Mouse (Mus musculus) heart, embryonic 16.5 days (tissue): ENCODE measurements at regions not wholly inside any gene's neighbourhood (a gene's known extent, or its start where the extent isn't known, plus 50 kb on each side); places are given as distances from the start of the nearest gene placed in this dataset.

Source experiments
- ATAC-seq: fragments of 200-750 bp; cut with Nextera tagmentation; replicated peaks from 2 replicates; pipeline ENCODE4 v1.8.0; 2017; ENCODE audit warnings: moderate number of reproducible peaks; ENCODE audit not compliant: insufficient read depth, low FRiP score; ENCODE audit errors: extremely low read depth
- H3K27ac ChIP-seq: fragments of 300-500 bp; sonication (generic); 2 replicates; pipeline ENCODE4 v1.5.1; 2014; ENCODE audit warnings: mild to moderate bottlenecking, low read length, control low read depth, moderate library complexity
- H3K27me3 ChIP-seq: fragments of 300-500 bp; sonication (generic); 2 replicates; pipeline ENCODE4 v1.6.1; 2014; ENCODE audit warnings: low read length, mixed read lengths; ENCODE audit not compliant: control insufficient read depth, insufficient read depth
- H3K36me3 ChIP-seq: fragments of 300-500 bp; sonication (generic); 2 replicates; pipeline ENCODE4 v1.6.1; 2014; ENCODE audit not compliant: control insufficient read depth, insufficient read depth
- H3K4me1 ChIP-seq: fragments of 300-500 bp; sonication (generic); 2 replicates; pipeline ENCODE4 v1.6.1; 2014; ENCODE audit warnings: low read length, mixed read lengths; ENCODE audit not compliant: control insufficient read depth, insufficient read depth
- H3K4me2 ChIP-seq: fragments of 300-500 bp; sonication (generic); 2 replicates; pipeline ENCODE4 v1.6.1; 2014; ENCODE audit warnings: low read depth, mild to moderate bottlenecking, control low read depth, low read length
- H3K4me3 ChIP-seq: fragments of 300-500 bp; sonication (generic); 2 replicates; pipeline ENCODE4 v1.5.1; 2014; ENCODE audit warnings: mild to moderate bottlenecking, control low read depth, low read length
- H3K9ac ChIP-seq: fragments of 300-500 bp; sonication (generic); 2 replicates; pipeline ENCODE4 v1.6.1; 2014; ENCODE audit warnings: low read length, control low read depth
- H3K9me3 ChIP-seq: fragments of 300-500 bp; sonication (generic); replicated peaks from 2 replicates; pipeline ENCODE4 v1.6.1; 2016; ENCODE audit warnings: low read length; ENCODE audit not compliant: control insufficient read depth
- WGBS: fragments of 180-500 bp; shearing (Covaris S2); extraction: QIAGEN DNeasy Blood & Tissue Kit; methylation state at CpG from one replicate; pipeline ENCODE4 v1.1.7; 2014; 5-methylcytosine and 5-hydroxymethylcytosine counted together

DNA sequence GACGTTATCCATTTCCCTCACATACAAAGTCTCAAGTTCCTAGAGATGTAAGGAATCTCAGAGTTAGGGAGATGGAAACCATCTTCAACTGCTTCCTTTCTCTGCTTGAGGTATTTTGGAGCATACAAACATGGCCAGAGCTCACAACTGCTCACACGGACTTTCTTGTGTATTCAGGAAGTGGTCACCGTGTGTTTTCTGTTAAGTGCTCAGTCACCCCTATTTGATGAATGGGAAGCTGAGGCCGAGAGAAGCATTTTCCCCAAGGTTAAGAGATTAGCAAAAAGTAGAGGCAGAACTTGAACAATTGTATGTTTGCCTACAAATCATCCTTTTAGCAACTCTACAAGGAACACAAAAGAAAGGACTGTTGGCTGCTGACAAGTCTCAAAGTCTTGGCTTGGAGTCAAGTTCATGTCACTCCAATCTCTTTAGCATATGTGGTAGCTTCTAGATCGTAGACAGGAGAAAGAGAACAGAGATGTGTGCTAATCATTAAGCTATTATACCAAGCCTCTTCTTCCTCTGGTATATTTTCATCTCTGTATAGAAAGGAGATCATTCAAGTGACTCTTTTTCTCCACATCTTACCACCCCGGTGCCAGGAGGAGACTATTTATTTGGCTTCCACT, 170.8 kb upstream of the Sel1l start:
- whole genome bisulfite sequencing, result 38% methylated on average over 6 of the region's 6 CpGs
- no peak overlapping the region for H3K4me2 ChIP-seq
- H3K4me3 ChIP-seq, result no peak overlapping the region
- no peaks in the 10 kb centered on the region for H3K36me3 ChIP-seq
- no peaks in the 10 kb centered on the region for H3K27me3 ChIP-seq
- H3K27ac ChIP-seq, result no peak overlapping the region
- H3K9ac ChIP-seq, result no peak overlapping the region
- no peaks in the 10 kb centered on the region for H3K9me3 ChIP-seq
- ATAC-seq, result no peak
- no peaks in the 10 kb centered on the region for H3K4me1 ChIP-seq

DNA sequence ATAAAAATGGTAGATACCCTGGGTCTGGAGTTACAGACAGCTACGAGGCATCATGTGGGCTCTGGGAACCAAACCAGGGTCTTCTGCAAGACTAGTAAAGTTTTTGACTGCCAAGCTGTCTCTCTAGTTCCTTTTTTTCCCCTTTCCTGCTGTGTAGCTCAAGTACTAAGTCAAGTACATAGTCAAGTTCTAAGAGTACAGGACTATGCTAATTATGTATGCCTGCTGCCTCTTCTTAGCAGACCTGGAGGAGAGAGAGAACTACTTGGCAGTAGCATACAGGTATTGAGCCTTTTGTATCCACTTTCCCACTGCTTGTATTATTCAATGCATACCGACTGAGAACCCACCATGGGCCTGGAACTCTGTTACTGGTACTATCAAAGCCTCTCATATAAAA, 166.4 kb upstream of the Sel1l start:
- WGBS, result 75% methylated on average over 2 of the region's 2 CpGs
- no peaks in the 10 kb centered on the region for H3K9me3 ChIP-seq
- no peaks in the 10 kb centered on the region for H3K27me3 ChIP-seq
- no peak for ATAC-seq
- H3K27ac ChIP-seq, result no peak overlapping the region
- no peak overlapping the region for H3K9ac ChIP-seq
- H3K4me3 ChIP-seq, result no peak overlapping the region
- H3K36me3 ChIP-seq, result no peaks in the 10 kb centered on the region
- no peak overlapping the region for H3K4me2 ChIP-seq
- no peaks in the 10 kb centered on the region for H3K4me1 ChIP-seq

DNA sequence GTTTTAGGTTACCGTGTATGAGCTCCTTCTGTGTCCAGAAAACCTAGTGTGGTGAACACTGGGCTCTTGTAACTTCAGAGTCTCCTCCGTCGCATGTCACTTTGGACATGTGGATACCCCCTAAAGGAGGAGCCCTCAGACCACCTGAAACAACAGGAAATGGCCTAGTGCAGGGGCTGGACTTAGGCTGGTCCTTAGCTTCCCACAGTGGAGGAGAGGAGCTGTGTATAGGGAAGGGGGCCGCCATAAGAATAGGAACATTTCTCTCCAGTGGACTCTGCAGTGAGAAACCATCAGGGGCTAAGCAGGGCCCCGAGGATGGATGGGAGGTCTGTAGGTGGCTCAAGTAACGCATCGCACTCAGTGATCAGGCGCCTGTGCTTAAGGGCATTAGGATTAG, 165.0 kb upstream of the Sel1l start:
- Histone ChIP-seq H3K9me3 (no peaks in the 10 kb centered on the region), H3K27ac (no peak overlapping the region), H3K4me3 (no peak overlapping the region), H3K4me2 (no peak overlapping the region), H3K4me1 (no peaks in the 10 kb centered on the region), H3K9ac (no peak overlapping the region), H3K36me3 (no peaks in the 10 kb centered on the region), H3K27me3 (no peaks in the 10 kb centered on the region)
- WGBS, result 69% methylated on average over 8 of the region's 8 CpGs
- no peak for ATAC-seq

- no peak overlapping the region for H3K4me3 ChIP-seq
- no peaks in the 10 kb centered on the region for H3K4me1 ChIP-seq
- WGBS, result 9% methylated on average over 8 of the region's 8 CpGs
- no peak overlapping the region for H3K4me2 ChIP-seq
- H3K36me3 ChIP-seq, result no peaks in the 10 kb centered on the region
- no peak overlapping the region for H3K27ac ChIP-seq
- no peak overlapping the region for H3K9ac ChIP-seq
- H3K27me3 ChIP-seq, result no peaks in the 10 kb centered on the region
- no peaks in the 10 kb centered on the region for H3K9me3 ChIP-seq
- no peak for ATAC-seq
Measured at GRCm38 (mm10) chr12:92013244-92013643, 164.3 kb upstream of the Sel1l start.

GRCm38 (mm10) chr12:92004391-92005094, 155.6 kb upstream of the Sel1l start:
- Histone ChIP-seq H3K4me3 (no peak overlapping the region), H3K9me3 (no peaks in the 10 kb centered on the region), H3K9ac (no peak overlapping the region), H3K36me3 (no peaks in the 10 kb centered on the region), H3K4me2 (no peak overlapping the region), H3K27me3 (no peaks in the 10 kb centered on the region), H3K4me1 (no peaks in the 10 kb centered on the region), H3K27ac (no peak overlapping the region)
- 75% methylated on average over 12 of the region's 12 CpGs for WGBS
- no peak for ATAC-seq

- Histone ChIP-seq H3K4me3 (no peak overlapping the region), H3K36me3 (no peaks in the 10 kb centered on the region), H3K27ac (no peak overlapping the region), H3K9me3 (no peaks in the 10 kb centered on the region), H3K27me3 (no peaks in the 10 kb centered on the region), H3K4me2 (no peak overlapping the region), H3K9ac (no peak overlapping the region), H3K4me1 (no peaks in the 10 kb centered on the region)
- WGBS, result 81% methylated on average over 2 of the region's 2 CpGs
- no peak for ATAC-seq
Measured at GRCm38 (mm10) chr12:91999031-91999430, 150.1 kb upstream of the Sel1l start.

DNA sequence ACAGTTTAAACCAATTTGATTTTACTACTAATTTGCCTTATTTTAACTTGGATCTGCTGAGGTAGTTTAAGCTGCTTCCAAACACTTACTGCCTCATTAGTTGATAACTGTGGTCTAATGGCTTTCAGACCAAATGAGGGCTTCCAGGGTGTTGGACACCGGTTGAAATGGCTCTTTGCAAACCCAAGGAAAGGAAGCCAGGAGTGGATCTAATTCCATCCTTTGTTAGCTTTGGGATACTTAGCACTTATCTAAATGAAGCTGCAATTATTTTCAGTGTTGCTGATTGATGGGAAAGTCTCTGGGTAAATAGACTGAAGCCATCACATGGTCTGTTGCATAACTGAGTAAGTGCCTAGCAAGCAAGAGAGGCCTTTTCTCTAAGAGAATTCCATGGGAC, 148.4 kb upstream of the Sel1l start:
- Histone ChIP-seq H3K9ac (no peak overlapping the region), H3K4me3 (no peak overlapping the region), H3K36me3 (no peaks in the 10 kb centered on the region), H3K27ac (no peak overlapping the region), H3K9me3 (no peaks in the 10 kb centered on the region), H3K27me3 (no peaks in the 10 kb centered on the region), H3K4me1 (no peaks in the 10 kb centered on the region), H3K4me2 (no peak overlapping the region)
- WGBS, result 65% methylated on average over 1 of the region's 1 CpGs
- ATAC-seq, result no peak

DNA sequence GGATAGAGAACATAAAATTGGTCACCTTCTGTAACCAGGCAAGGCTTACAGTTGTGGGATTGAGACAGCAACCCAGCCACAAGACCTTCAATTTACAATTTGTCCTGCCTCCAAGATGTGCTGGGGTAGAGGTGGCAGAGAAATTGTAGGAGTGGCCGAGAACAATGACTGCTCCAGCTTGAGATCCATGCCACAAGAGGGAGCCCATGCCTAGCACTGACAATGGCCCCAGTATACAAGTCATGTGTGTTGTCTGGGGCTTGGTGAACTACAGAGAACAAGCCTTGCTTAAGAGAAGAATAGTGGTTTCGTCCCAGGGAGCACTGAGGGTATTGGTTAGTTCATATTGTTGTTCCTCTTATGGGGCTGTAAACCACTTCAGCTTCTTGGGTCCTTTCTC, 146.6 kb upstream of the Sel1l start:
- no peak overlapping the region for H3K4me3 ChIP-seq
- no peak overlapping the region for H3K4me2 ChIP-seq
- WGBS, result 70% methylated on average over 2 of the region's 2 CpGs
- no peaks in the 10 kb centered on the region for H3K4me1 ChIP-seq
- H3K36me3 ChIP-seq, result no peaks in the 10 kb centered on the region
- no peaks in the 10 kb centered on the region for H3K27me3 ChIP-seq
- no peak overlapping the region for H3K27ac ChIP-seq
- ATAC-seq, result no peak
- no peaks in the 10 kb centered on the region for H3K9me3 ChIP-seq
- no peak overlapping the region for H3K9ac ChIP-seq

- no peak overlapping the region for H3K27ac ChIP-seq
- H3K4me1 ChIP-seq, result no peaks in the 10 kb centered on the region
- H3K4me2 ChIP-seq, result no peak overlapping the region
- no peaks in the 10 kb centered on the region for H3K27me3 ChIP-seq
- no peak overlapping the region for H3K9ac ChIP-seq
- H3K9me3 ChIP-seq, result no peaks in the 10 kb centered on the region
- 78% methylated on average over 4 of the region's 4 CpGs for WGBS
- H3K4me3 ChIP-seq, result no peak overlapping the region
- ATAC-seq, result no peak
- no peaks in the 10 kb centered on the region for H3K36me3 ChIP-seq
Measured at GRCm38 (mm10) chr12:91986448-91986847, 137.5 kb upstream of the Sel1l start.
